Mouse (Mus musculus) forebrain, embryonic 14.5 days (tissue): ENCODE results near the gene Micu2. TPM values are rescaled to one million over a fixed set of nuclear protein-coding genes. Genes with fewer than 3 reads are reported as not detected.

Experiments
- ATAC-seq: fragments of 200-750 bp; cut with Nextera tagmentation; 2 replicates; pipeline ENCODE4 v1.8.0; 2017; ENCODE audit warnings: mild to moderate bottlenecking, moderate library complexity
- DNase-seq: peaks from one replicate; pipeline ENCODE4 v3.0.0-alpha.2; 2015; ENCODE audit warnings: low spot score
- H3K27ac ChIP-seq: fragments of 300-500 bp; sonication (generic); 2 replicates; pipeline ENCODE4 v1.5.1; 2014; ENCODE audit warnings: low read depth, mild to moderate bottlenecking, control low read depth, low read length, moderate library complexity
- H3K27me3 ChIP-seq: fragments of 300-500 bp; sonication (generic); replicated peaks from 2 replicates; pipeline ENCODE4 v1.6.1; 2014; ENCODE audit warnings: low read length, control low read depth, mixed read lengths; ENCODE audit not compliant: control insufficient read depth, insufficient read depth
- H3K36me3 ChIP-seq: fragments of 300-500 bp; sonication (generic); 2 replicates; pipeline ENCODE4 v1.6.1; 2014; ENCODE audit warnings: low read length, control low read depth; ENCODE audit not compliant: control insufficient read depth, insufficient read depth
- H3K4me1 ChIP-seq: fragments of 300-500 bp; sonication (generic); 2 replicates; pipeline ENCODE4 v1.6.1; 2014; ENCODE audit warnings: antibody characterized with exemption, low read length, control low read depth; ENCODE audit not compliant: control insufficient read depth, insufficient read depth
- H3K4me2 ChIP-seq: fragments of 300-500 bp; sonication (generic); 2 replicates; pipeline ENCODE4 v1.6.1; 2014; ENCODE audit warnings: mild to moderate bottlenecking, control low read depth, low read length
- H3K4me3 ChIP-seq: fragments of 300-500 bp; sonication (generic); 2 replicates; pipeline ENCODE4 v1.5.1; 2014; ENCODE audit warnings: low read depth, low read length, control low read depth
- H3K9ac ChIP-seq: fragments of 300-500 bp; sonication (generic); 2 replicates; pipeline ENCODE4 v1.6.1; 2014; ENCODE audit warnings: mild to moderate bottlenecking, low read length, control low read depth, moderate library complexity
- H3K9me3 ChIP-seq: fragments of 300-500 bp; sonication (generic); replicated peaks from 2 replicates; pipeline ENCODE4 v1.6.1; 2016; ENCODE audit warnings: low read length, control low read depth, mixed read lengths; ENCODE audit not compliant: control insufficient read depth
- WGBS: fragments of 180-500 bp; shearing (Covaris S2); extraction: QIAGEN DNeasy Blood & Tissue Kit; methylation state at CpG from one replicate; pipeline ENCODE4 v1.1.7; 2014; 5-methylcytosine and 5-hydroxymethylcytosine counted together
- polyA plus RNA-seq: library from polyadenylated mRNA; unstranded; fragments of >200 nt; fragmentation: Nextera tagmentation; extraction: Ambion mirVana; gene quantifications from 2 replicates; pipeline ENCODE4 v1.2.1, GENCODE M21; 2014

The Micu2 gene
- polyA plus RNA-seq, 1 experiment from 2014 or later: 49.4 TPM

DNA sequence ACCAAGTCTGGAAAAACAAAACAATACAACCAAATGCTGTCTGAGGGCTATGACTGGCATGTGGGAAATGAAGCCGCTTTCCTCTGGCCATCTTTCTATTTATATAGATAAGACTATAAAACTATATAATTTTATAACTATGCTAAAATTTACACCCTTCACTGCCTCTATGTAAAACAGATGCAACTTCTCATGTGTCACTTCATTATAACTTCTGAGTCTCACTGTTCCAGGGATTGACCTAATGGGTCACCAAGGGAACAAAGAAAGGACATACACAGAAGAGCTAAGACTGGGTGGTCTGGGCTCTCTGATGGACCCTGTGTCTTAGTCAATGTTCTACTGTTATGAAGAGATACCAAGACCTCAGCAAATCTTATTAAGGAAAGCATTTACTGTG lies 106.1 kb downstream of the Micu2 start:
- no peaks in the 10 kb centered on the region for H3K9me3 ChIP-seq
- no peak overlapping the region for H3K4me3 ChIP-seq
- H3K36me3 ChIP-seq: no peaks in the 10 kb centered on the region
- H3K4me2 ChIP-seq: no peak overlapping the region
- no peak overlapping the region for H3K9ac ChIP-seq
- no peaks in the 10 kb centered on the region for H3K27me3 ChIP-seq
- H3K4me1 ChIP-seq: peaks cover 7% of the 10 kb centered on the region; the same call in 1 of the 2 replicates
- no peak overlapping the region for H3K27ac ChIP-seq
- DNase-seq (no peak), ATAC-seq (no peak)
- 100% methylated on average over 1 of the region's 1 CpGs for WGBS

DNA sequence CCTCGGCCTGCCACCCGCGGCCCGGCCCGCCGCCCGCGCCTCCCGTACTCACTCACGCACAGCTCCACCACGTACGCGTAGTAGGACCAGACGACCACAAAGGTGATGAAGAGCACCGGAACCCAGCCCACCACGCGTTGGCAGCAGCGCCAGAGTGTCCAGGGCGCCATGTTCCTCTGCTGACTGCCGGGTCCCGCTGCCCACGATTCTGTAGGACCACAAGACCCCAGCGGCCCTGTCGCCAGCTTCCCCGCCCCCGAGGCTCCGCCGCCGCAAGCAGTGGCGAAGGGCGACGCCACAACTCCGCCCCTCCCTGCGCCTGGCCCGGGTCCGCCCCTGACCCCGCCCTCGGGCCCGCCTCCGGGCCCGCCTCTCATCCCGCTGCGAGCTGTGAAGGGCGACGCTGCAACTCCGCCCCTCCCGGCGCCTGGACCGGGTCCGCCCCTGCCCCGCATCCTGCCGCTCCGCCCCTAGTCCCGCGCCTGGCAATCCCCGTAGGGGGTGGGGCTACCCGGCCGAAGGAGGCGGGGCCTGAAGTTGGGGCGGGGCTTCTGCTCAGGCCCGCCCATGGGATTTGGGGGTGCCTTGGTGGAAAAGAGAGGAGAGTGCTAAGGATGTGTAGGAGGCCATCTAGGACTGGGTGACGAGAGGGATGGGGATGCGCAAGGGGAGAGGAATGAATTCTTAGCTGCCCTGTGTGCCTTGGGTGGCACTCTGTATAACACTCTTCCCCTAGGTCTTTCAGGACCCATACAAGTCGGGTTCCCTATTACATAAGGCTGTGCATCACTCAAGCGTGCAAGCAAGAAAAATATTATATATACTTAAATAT lies 108.8 kb downstream of the Micu2 start, which contains the start of gene Zdhhc20:
Gene Zdhhc20 (minus strand): TSS at position 266 of the 832 bp plus-strand sequence.
- no peaks in the 10 kb centered on the region for H3K9me3 ChIP-seq
- WGBS: 3% methylated on average over 58 of the region's 65 CpGs
- ATAC-seq (peak; percentile 96), DNase-seq (peak; percentile 96)
- H3K27me3 ChIP-seq: no peaks in the 10 kb centered on the region
- peak within 1 kb of the TSS; percentile 92 for H3K9ac ChIP-seq
- peak within 1 kb of the TSS; percentile 61 for H3K4me2 ChIP-seq
- peak within 1 kb of the TSS; percentile 80 for H3K27ac ChIP-seq
- H3K4me3 ChIP-seq: peak within 1 kb of the TSS; percentile 90
- no peaks in the 10 kb centered on the region for H3K36me3 ChIP-seq
- peaks cover 8% of the 10 kb centered on the region; the same call in 1 of the 2 replicates for H3K4me1 ChIP-seq

DNA sequence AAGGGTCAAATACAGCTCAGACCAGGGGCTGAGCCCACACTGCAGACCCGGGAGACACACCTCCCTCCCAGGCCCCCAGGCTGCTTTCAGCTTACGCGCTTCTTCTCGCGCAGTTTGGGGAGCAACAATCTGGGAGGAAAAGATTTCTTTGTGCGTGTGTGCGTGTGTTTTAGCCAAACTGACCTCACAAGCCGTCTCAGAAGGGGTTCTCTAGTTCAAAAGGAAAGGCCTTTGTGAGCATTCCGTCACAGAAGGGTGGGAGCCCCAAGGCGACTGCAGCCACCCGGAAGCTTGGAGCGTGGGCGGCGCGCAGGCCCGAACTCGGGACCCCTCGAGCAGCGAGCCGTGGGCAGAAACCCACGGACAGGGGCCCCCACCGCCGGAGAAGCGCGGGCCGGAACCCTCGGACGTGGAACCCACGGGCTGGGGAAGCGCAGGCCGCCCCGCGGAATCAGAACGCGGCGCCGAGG lies 109.5 kb downstream of the Micu2 start:
- peak; percentile 19 for ATAC-seq
- Histone ChIP-seq H3K27ac (peak overlapping the region; percentile 80), H3K4me3 (peak overlapping the region; percentile 90), H3K36me3 (no peaks in the 10 kb centered on the region), H3K4me1 (peaks cover 8% of the 10 kb centered on the region; the same call in 1 of the 2 replicates), H3K27me3 (no peaks in the 10 kb centered on the region), H3K4me2 (peak overlapping the region; percentile 61), H3K9ac (peak overlapping the region; percentile 92), H3K9me3 (no peaks in the 10 kb centered on the region)
- DNase-seq: peak; percentile 64
- WGBS: under 1% methylated on average over 37 of the region's 37 CpGs

DNA sequence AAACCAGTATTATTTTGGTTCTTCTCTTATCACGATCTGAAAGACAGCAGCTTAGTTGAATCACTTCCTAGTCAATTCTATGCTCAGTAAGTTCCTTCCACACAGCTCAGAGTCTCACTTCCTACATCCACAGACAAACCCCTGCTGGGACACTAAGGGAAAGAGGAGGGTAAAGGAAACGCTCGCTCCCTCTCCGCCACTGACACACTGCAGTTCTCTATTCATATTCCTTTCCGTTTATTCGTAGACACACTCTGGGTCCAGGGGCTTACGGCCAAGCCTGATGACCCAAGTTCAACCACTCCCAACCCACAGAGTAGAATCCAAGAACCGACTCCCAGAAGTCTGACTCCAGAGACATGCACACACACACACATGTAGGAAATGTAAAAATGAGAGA lies 111.9 kb downstream of the Micu2 start:
- peaks cover 8% of the 10 kb centered on the region; the same call in 1 of the 2 replicates for H3K4me1 ChIP-seq
- no peaks in the 10 kb centered on the region for H3K27me3 ChIP-seq
- H3K4me3 ChIP-seq: no peak overlapping the region
- H3K4me2 ChIP-seq: no peak overlapping the region
- no peak overlapping the region for H3K27ac ChIP-seq
- no peak overlapping the region for H3K9ac ChIP-seq
- no peak for ATAC-seq
- no peaks in the 10 kb centered on the region for H3K36me3 ChIP-seq
- DNase-seq: no peak
- no peaks in the 10 kb centered on the region for H3K9me3 ChIP-seq
- 91% methylated on average over 8 of the region's 8 CpGs for WGBS

DNA sequence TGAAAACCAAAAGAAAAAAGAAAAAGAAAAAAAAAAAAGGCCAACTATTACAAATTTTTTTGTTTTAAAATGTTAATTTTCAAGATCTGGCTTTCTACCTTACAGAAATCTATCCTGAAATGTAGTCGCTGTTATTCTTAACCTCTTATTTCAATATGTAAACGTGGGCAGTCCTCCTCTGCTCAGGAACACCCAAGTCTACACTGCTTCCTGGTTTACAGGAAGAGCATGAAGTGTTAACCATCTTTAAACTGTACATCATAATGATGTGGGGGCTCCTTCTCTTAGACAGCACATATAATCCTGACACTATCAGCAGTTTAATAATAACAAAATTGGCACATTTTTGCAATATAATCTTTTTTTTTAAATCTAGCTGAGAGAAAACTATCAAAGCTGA lies 113.0 kb downstream of the Micu2 start:
- 86% methylated on average over 2 of the region's 2 CpGs for WGBS
- ATAC-seq: no peak
- no peak overlapping the region for H3K4me2 ChIP-seq
- no peak overlapping the region for H3K4me3 ChIP-seq
- no peak overlapping the region for H3K27ac ChIP-seq
- no peak overlapping the region for H3K9ac ChIP-seq
- H3K36me3 ChIP-seq: no peaks in the 10 kb centered on the region
- H3K9me3 ChIP-seq: no peaks in the 10 kb centered on the region
- H3K27me3 ChIP-seq: no peaks in the 10 kb centered on the region
- DNase-seq: no peak
- H3K4me1 ChIP-seq: peaks cover 8% of the 10 kb centered on the region; the same call in 1 of the 2 replicates

DNA sequence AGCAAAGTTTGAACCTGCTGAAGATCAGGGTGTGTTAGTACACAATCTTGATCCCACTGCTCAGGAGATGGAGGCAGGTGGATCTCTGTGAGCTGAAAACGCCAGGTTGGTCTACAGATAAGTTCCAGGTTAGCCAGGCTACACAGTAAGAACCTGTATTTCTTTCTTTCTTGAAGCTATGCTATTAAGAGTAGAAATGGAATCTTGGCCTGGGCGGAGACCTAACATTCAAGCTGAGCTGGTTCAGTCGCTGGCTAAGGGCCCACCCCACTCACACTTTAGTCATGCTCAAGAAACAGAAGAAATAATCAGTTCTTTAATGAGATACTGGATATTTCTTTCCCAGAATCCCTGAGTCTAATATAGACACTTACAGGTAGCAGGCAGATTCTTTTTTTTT lies 115.7 kb downstream of the Micu2 start:
- H3K27ac ChIP-seq: no peak overlapping the region
- no peak overlapping the region for H3K4me3 ChIP-seq
- no peaks in the 10 kb centered on the region for H3K27me3 ChIP-seq
- H3K9me3 ChIP-seq: no peaks in the 10 kb centered on the region
- no peak overlapping the region for H3K9ac ChIP-seq
- ATAC-seq (no peak), DNase-seq (no peak)
- 90% methylated on average over 3 of the region's 3 CpGs for WGBS
- H3K36me3 ChIP-seq: no peaks in the 10 kb centered on the region
- H3K4me2 ChIP-seq: no peak overlapping the region
- peaks cover 5% of the 10 kb centered on the region; the same call in 1 of the 2 replicates for H3K4me1 ChIP-seq

DNA sequence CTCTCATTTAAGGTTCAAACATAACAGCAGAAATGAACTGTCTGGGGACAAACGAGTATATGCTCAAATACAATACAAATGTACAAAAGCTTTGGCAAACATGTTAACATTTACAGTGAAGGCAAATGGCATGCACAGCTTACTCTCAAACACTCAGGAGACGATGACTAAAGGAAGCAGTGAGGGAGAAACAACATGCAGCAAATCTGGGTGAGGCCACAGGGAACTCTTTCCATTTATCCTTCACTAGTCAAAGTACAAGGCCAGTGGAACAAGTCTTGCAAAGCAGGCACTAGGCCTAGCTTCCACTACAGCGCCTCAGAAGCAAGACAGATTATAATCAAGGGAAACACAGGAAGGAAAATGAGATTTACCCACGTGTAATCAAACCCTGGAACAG lies 116.3 kb downstream of the Micu2 start:
- Histone ChIP-seq H3K4me2 (no peak overlapping the region), H3K9ac (no peak overlapping the region), H3K36me3 (no peaks in the 10 kb centered on the region), H3K4me3 (no peak overlapping the region), H3K27me3 (no peaks in the 10 kb centered on the region), H3K9me3 (no peaks in the 10 kb centered on the region), H3K4me1 (no peaks in the 10 kb centered on the region; the same call in 1 of the 2 replicates), H3K27ac (no peak overlapping the region)
- DNase-seq: no peak
- no peak for ATAC-seq
- WGBS: 55% methylated on average over 4 of the region's 4 CpGs

DNA sequence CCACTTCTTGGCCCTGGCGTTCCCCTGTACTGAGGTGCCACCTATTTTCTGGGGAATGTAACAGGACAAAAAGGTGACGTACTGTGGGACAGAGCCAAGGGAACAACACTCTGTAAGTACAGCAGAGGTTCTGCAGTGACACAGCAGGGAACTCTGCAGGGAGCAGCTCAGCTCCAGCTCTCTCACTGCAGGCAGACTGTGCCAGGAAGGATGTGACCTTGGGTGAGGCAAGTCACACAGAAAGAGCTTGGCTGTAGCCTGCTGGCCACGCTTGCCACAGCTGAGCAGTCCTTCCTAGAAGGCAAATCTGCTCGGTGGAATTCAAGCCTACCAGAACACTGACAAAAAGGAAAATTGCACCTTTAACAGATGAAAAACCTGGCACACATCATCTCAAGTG lies 117.3 kb downstream of the Micu2 start:
- H3K27me3 ChIP-seq: no peaks in the 10 kb centered on the region
- H3K36me3 ChIP-seq: no peaks in the 10 kb centered on the region
- WGBS: 52% methylated on average over 4 of the region's 4 CpGs
- no peak overlapping the region for H3K4me2 ChIP-seq
- DNase-seq (no peak), ATAC-seq (no peak)
- no peaks in the 10 kb centered on the region for H3K9me3 ChIP-seq
- no peak overlapping the region for H3K27ac ChIP-seq
- no peak overlapping the region for H3K4me3 ChIP-seq
- no peak overlapping the region for H3K9ac ChIP-seq
- H3K4me1 ChIP-seq: no peaks in the 10 kb centered on the region

DNA sequence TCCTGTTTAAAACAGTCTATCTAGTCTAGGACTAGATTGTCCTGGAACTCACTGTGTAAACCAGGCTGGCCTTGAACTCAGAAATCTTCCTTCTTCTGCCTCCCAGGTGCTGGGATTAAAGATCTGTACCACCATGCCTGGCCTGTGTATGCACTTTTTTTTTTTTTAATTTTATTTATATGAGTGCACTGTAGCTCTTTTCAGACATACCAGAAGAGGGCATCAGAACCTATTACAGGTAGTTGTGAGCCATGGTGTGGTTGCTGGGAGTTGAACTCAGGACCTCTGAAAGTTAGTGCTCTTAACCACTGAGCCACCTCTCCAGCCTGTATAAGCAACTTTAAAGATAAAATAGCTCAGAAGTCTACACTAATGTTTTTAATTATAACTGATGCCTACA lies 118.0 kb downstream of the Micu2 start:
- H3K9ac ChIP-seq: no peak overlapping the region
- H3K4me3 ChIP-seq: no peak overlapping the region
- no peak overlapping the region for H3K27ac ChIP-seq
- no peaks in the 10 kb centered on the region for H3K9me3 ChIP-seq
- H3K36me3 ChIP-seq: no peaks in the 10 kb centered on the region
- H3K4me2 ChIP-seq: no peak overlapping the region
- H3K27me3 ChIP-seq: no peaks in the 10 kb centered on the region
- ATAC-seq (no peak), DNase-seq (no peak)
- no peaks in the 10 kb centered on the region for H3K4me1 ChIP-seq
